Mouse (Mus musculus) thymus, adult 2 months (tissue): ENCODE data around the gene Lrrc57.

Source experiments
- CTCF ChIP-seq: fragments of 200-500 bp; IDR thresholded peaks from 2 replicates; pipeline ENCODE4 v1.5.1; 2012; ENCODE audit warnings: mild to moderate bottlenecking, control low read depth, low read length, moderate library complexity, borderline replicate concordance; ENCODE audit not compliant: control insufficient read depth, poor library complexity, insufficient read depth; ENCODE audit errors: extremely low read depth
- POLR2A ChIP-seq: fragments of 200-500 bp; IDR thresholded peaks from 2 replicates; pipeline ENCODE4 v1.6.1; 2012; ENCODE audit warnings: mild to moderate bottlenecking, low read length, control low read depth, moderate library complexity; ENCODE audit not compliant: control insufficient read depth, poor library complexity, insufficient read depth; ENCODE audit errors: extremely low read depth

DNA sequence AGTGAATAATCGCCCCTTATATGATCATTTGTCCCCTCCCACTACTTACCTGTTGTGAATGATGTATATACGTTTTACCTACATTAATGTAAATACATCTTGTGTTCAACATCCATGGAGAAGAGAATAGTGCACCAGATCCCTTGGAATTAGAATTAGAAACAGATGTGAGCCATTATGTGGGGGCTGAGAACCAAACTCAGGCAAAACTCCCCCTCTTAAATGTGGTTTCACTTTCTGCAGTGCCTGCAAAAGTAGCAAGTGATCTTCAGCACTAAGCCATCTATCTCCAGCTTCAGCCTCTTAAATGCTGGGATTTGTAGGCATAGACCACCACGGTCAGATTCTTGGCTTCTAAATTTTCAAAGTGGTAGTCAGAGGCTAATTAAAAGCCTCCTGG, 34.2 kb downstream of the Lrrc57 start:
- no peak for TF ChIP-seq CTCF
- TF ChIP-seq POLR2A = no peak
